Mouse (Mus musculus): ENCODE measurements around the gene Polrmt. TPM values are rescaled to one million over a fixed set of nuclear protein-coding genes. Genes with fewer than 3 reads are reported as not detected.

Gene Polrmt
- polyA plus RNA-seq, 2 experiments, result 33.4 to 64.1 TPM

DNA sequence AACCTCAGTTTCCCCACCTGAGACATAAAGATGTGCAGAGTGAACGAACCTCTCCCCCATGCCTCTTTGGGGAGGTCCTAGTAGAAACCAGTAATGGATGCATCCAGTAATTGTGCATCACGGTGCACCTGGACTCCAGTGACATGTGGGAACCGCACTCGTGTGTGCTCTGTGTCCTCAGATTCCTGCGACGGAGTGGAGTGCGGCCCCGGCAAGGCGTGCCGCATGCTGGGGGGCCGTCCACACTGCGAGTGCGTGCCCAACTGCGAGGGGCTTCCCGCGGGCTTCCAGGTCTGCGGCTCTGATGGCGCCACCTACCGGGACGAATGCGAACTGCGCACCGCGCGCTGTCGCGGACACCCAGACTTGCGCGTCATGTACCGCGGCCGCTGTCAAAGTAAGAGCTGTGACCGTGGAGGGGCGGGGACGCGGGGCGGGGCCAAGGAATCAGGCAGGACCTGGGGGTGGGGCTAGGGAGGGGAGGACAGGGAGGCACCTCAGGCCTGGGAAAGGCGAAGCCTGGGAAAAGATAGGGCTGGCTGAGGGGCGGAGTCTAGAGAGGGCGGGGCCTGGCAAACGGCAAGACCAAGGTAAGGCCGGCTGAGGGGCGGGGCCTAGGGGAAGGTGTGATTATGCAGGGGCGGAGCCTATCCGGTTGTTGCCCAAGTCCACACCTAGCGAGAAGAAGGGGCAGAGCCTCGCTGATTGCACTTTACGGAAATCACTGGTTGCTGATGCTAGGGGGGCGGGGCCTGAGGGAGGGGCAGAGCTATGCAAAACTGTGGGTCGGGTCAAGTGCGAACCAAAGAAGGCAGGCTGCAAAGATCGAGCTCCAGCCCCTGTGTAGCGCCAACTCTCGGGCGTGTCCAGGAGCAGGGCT is 33.6 kb upstream of the Polrmt start:
- peak; percentile 91 for ATAC-seq (ENCODE audit: low FRiP score, low read depth)
- H3K4me1 ChIP-seq (ENCODE audit: control insufficient read depth, insufficient read depth, low read length), result peaks cover 22% of the 10 kb centered on the region
- no peaks in the 10 kb centered on the region for H3K36me3 ChIP-seq (ENCODE audit: control insufficient read depth, insufficient read depth, low read length)
- no peak overlapping the region for H3K27ac ChIP-seq (replicated peaks; ENCODE audit: low read depth, low read length)
- 1% methylated on average over 54 of the region's 55 CpGs for WGBS
- no peak for TF ChIP-seq POLR2A (IDR thresholded peaks at IDR 0.05; ENCODE audit: borderline replicate concordance, extremely low read depth, insufficient read depth, insufficient read length)
- H3K9me3 ChIP-seq (ENCODE audit: control insufficient read depth, low read length), result no peaks in the 10 kb centered on the region
- DNase-seq (ENCODE audit: low spot score), result peak; percentile 87
- H3K4me3 ChIP-seq (replicated peaks; ENCODE audit: low read length), result peak overlapping the region; percentile 34
- H3K4me2 ChIP-seq (replicated peaks; ENCODE audit: low read depth, low read length, severe bottlenecking), result peak overlapping the region; percentile 72
- H3K9ac ChIP-seq (ENCODE audit: low read depth, low read length, severe bottlenecking), result 0 out of 2 replicates have a peak overlapping the region, but pooled peaks have one; percentile 21
- H3K27me3 ChIP-seq (ENCODE audit: control insufficient read depth, insufficient read depth, low read length), result no peaks in the 10 kb centered on the region

DNA sequence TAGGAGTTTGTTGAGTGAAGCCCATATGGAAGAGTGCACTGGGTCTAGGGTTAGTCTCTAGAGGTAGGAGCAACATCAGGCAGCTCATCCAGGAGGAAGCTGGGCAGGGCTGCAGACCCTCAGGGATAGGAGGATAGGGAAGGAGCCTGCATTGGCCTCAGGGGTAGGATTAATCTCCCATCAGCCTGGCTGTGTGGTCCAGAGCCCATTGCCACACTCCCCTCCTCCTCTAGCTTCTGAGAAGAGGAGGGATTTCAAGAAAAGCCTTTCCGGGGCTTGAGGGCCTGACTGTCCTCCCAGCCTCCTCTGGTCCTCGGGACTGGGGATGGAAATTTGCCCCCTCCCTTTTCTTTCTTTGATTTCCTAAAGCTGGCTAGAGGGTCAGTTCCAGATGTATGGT is 32.8 kb upstream of the Polrmt start:
- H3K27ac ChIP-seq (replicated peaks; ENCODE audit: low read depth, low read length), result no peak overlapping the region
- no peaks in the 10 kb centered on the region for H3K27me3 ChIP-seq (ENCODE audit: control insufficient read depth, insufficient read depth, low read length)
- no peak overlapping the region for H3K9ac ChIP-seq (ENCODE audit: low read depth, low read length, severe bottlenecking)
- no peak overlapping the region for H3K4me2 ChIP-seq (replicated peaks; ENCODE audit: low read depth, low read length, severe bottlenecking)
- H3K4me1 ChIP-seq (ENCODE audit: control insufficient read depth, insufficient read depth, low read length), result peaks cover 22% of the 10 kb centered on the region
- 11% methylated on average over 2 of the region's 2 CpGs for WGBS
- H3K36me3 ChIP-seq (ENCODE audit: control insufficient read depth, insufficient read depth, low read length), result no peaks in the 10 kb centered on the region
- no peak for ATAC-seq (ENCODE audit: low FRiP score, low read depth)
- no peak overlapping the region for H3K4me3 ChIP-seq (replicated peaks; ENCODE audit: low read length)
- no peak for TF ChIP-seq POLR2A (IDR thresholded peaks at IDR 0.05; ENCODE audit: borderline replicate concordance, extremely low read depth, insufficient read depth, insufficient read length)
- no peak for DNase-seq (ENCODE audit: low spot score)
- no peaks in the 10 kb centered on the region for H3K9me3 ChIP-seq (ENCODE audit: control insufficient read depth, low read length)

- no peak for TF ChIP-seq POLR2A (IDR thresholded peaks at IDR 0.05; ENCODE audit: borderline replicate concordance, extremely low read depth, insufficient read depth, insufficient read length)
- peak overlapping the region; percentile 47; the same call in 1 of the 2 replicates for H3K4me3 ChIP-seq (replicated peaks; ENCODE audit: low read length)
- no peaks in the 10 kb centered on the region for H3K27me3 ChIP-seq (ENCODE audit: control insufficient read depth, insufficient read depth, low read length)
- peak; percentile 25 for DNase-seq (ENCODE audit: low spot score)
- no peak overlapping the region for H3K9ac ChIP-seq (ENCODE audit: low read depth, low read length, severe bottlenecking)
- no peaks in the 10 kb centered on the region for H3K9me3 ChIP-seq (ENCODE audit: control insufficient read depth, low read length)
- no peak overlapping the region for H3K27ac ChIP-seq (replicated peaks; ENCODE audit: low read depth, low read length)
- H3K4me1 ChIP-seq (ENCODE audit: control insufficient read depth, insufficient read depth, low read length), result peaks cover 22% of the 10 kb centered on the region
- peak overlapping the region; percentile 78 for H3K4me2 ChIP-seq (replicated peaks; ENCODE audit: low read depth, low read length, severe bottlenecking)
- no peaks in the 10 kb centered on the region for H3K36me3 ChIP-seq (ENCODE audit: control insufficient read depth, insufficient read depth, low read length)
- WGBS, result 4% methylated on average over 14 of the region's 15 CpGs
- no peak for ATAC-seq (ENCODE audit: low FRiP score, low read depth)
Observed at GRCm38 (mm10) chr10:79778006-79778405, 31.6 kb upstream of the Polrmt start.

GRCm38 (mm10) chr10:79777103-79777531 is 30.7 kb upstream of the Polrmt start, which contains the start of gene Fstl3:
Gene Fstl3 (plus strand): TSS chr10:79777272.
- no peak for DNase-seq (ENCODE audit: low spot score)
- peaks cover 22% of the 10 kb centered on the region for H3K4me1 ChIP-seq (ENCODE audit: control insufficient read depth, insufficient read depth, low read length)
- H3K9me3 ChIP-seq (ENCODE audit: control insufficient read depth, low read length), result no peaks in the 10 kb centered on the region
- H3K9ac ChIP-seq (ENCODE audit: low read depth, low read length, severe bottlenecking), result peak within 1 kb of the TSS; percentile 68
- H3K4me2 ChIP-seq (replicated peaks; ENCODE audit: low read depth, low read length, severe bottlenecking), result peak within 1 kb of the TSS; percentile 78
- no peak for TF ChIP-seq POLR2A (IDR thresholded peaks at IDR 0.05; ENCODE audit: borderline replicate concordance, extremely low read depth, insufficient read depth, insufficient read length)
- WGBS, result under 1% methylated on average over 35 of the region's 39 CpGs
- H3K27me3 ChIP-seq (ENCODE audit: control insufficient read depth, insufficient read depth, low read length), result no peaks in the 10 kb centered on the region
- H3K4me3 ChIP-seq (replicated peaks; ENCODE audit: low read length), result peak within 1 kb of the TSS; percentile 47
- no peak for ATAC-seq (ENCODE audit: low FRiP score, low read depth)
- H3K36me3 ChIP-seq (ENCODE audit: control insufficient read depth, insufficient read depth, low read length), result no peaks in the 10 kb centered on the region
- no peak within 1 kb of the TSS for H3K27ac ChIP-seq (replicated peaks; ENCODE audit: low read depth, low read length)

- Histone ChIP-seq H3K9ac (ENCODE audit: low read depth, low read length, severe bottlenecking) (no peak overlapping the region), H3K4me1 (ENCODE audit: control insufficient read depth, insufficient read depth, low read length) (peaks cover 15% of the 10 kb centered on the region), H3K27ac (replicated peaks; ENCODE audit: low read depth, low read length) (no peak overlapping the region), H3K36me3 (ENCODE audit: control insufficient read depth, insufficient read depth, low read length) (no peaks in the 10 kb centered on the region), H3K4me3 (replicated peaks; ENCODE audit: low read length) (no peak overlapping the region), H3K27me3 (ENCODE audit: control insufficient read depth, insufficient read depth, low read length) (no peaks in the 10 kb centered on the region), H3K9me3 (ENCODE audit: control insufficient read depth, low read length) (no peaks in the 10 kb centered on the region), H3K4me2 (replicated peaks; ENCODE audit: low read depth, low read length, severe bottlenecking) (no peak overlapping the region)
- no peak for TF ChIP-seq POLR2A (IDR thresholded peaks at IDR 0.05; ENCODE audit: borderline replicate concordance, extremely low read depth, insufficient read depth, insufficient read length)
- 72% methylated on average over 5 of the region's 5 CpGs for WGBS
- ATAC-seq (ENCODE audit: low FRiP score, low read depth), result no peak
- no peak for DNase-seq (ENCODE audit: low spot score)
Observed at GRCm38 (mm10) chr10:79774486-79775279, 28.3 kb upstream of the Polrmt start.

All from limb, embryonic 14.5 days (tissue).